In genomic region chr5:99251379-99252202, GRCm38 (mm10) we compare ENCODE assay signal across 7 mouse cellular contexts.
DNase-seq lines count a peak whose midpoint lies in the region; ATAC-seq and TF ChIP-seq lines count a peak whose summit lies in the region.

No protein-coding gene starts in this region.

- no peak for TF ChIP-seq CTCF in spleen, adult 2 months (IDR thresholded peaks at IDR 0.05; ENCODE audit: extremely low read depth, insufficient read depth, insufficient read length, insufficient replicate concordance)

- peak overlapping the region; percentile 91 for H3K4me2 ChIP-seq in embryonic facial prominence, embryonic 11.5 days (ENCODE audit: low read depth, low read length)

- H3K27ac ChIP-seq in spleen, adult 2 months (ENCODE audit: insufficient read depth, low read length) = peak overlapping the region; percentile 92
- no peak overlapping the region for H3K27ac ChIP-seq in embryonic facial prominence, embryonic 11.5 days (replicated peaks; ENCODE audit: low read depth, low read length)
- peak overlapping the region; percentile 92 for H3K27ac ChIP-seq in macrophage

- peaks cover 58% of the 10 kb centered on the region for H3K79me2 ChIP-seq in macrophage (ENCODE audit: inconsistent target)

- DNase-seq in spleen, adult 2 months (ENCODE audit: low read depth in 1 of 2, low spot score in 2 of 2) = no peak
- no peak for DNase-seq in spleen, adult 12 weeks (ENCODE audit: low spot score)
- DNase-seq in embryonic facial prominence, embryonic 11.5 days (ENCODE audit: low spot score) = peak; percentile 40
- peak; percentile 55 to 64 for DNase-seq in heart, adult 9 months (ENCODE audit: low spot score in 2 of 2)
- peak; percentile 15 to 19 for DNase-seq in layer of hippocampus, adult 8-10 months (ENCODE audit: low spot score in 2 of 2)
- peak; percentile 74 for DNase-seq in splenic B cell, adult 2 months (ENCODE audit: low read depth, low spot score)

- H3K9me3 ChIP-seq in embryonic facial prominence, embryonic 11.5 days (replicated peaks; ENCODE audit: control insufficient read depth, low read length) = no peaks in the 10 kb centered on the region

- H3K27me3 ChIP-seq in spleen, adult 2 months (ENCODE audit: control insufficient read depth, insufficient read depth, low read length) = no peaks in the 10 kb centered on the region
- H3K27me3 ChIP-seq in embryonic facial prominence, embryonic 11.5 days (ENCODE audit: control insufficient read depth, insufficient read depth, low read length) = no peaks in the 10 kb centered on the region
- no peaks in the 10 kb centered on the region for H3K27me3 ChIP-seq in splenic B cell, adult 2 months (ENCODE audit: control insufficient read depth, insufficient read depth, low read length, poor library complexity, severe bottlenecking)

- ATAC-seq in embryonic facial prominence, embryonic 11.5 days (replicated peaks; ENCODE audit: insufficient number of reproducible peaks, low FRiP score, low TSS enrichment, low read depth) = 0 out of 2 replicates have a peak, but pooled peaks have one; percentile 9

- H3K36me3 ChIP-seq in spleen, adult 2 months (ENCODE audit: control insufficient read depth, insufficient read depth, low read length) = no peaks in the 10 kb centered on the region; the same call in 1 of the 2 replicates
- H3K36me3 ChIP-seq in embryonic facial prominence, embryonic 11.5 days (replicated peaks; ENCODE audit: control insufficient read depth, insufficient read depth, low read depth, low read length) = no peaks in the 10 kb centered on the region
- H3K36me3 ChIP-seq in macrophage (ENCODE audit: inconsistent target) = peaks cover 5% of the 10 kb centered on the region; the same call in 1 of the 2 replicates
- peaks cover 4% of the 10 kb centered on the region for H3K36me3 ChIP-seq in splenic B cell, adult 2 months (ENCODE audit: control insufficient read depth, insufficient read depth, low read length, poor library complexity, severe bottlenecking)

- peak overlapping the region; percentile 80 for H3K9ac ChIP-seq in embryonic facial prominence, embryonic 11.5 days (replicated peaks; ENCODE audit: low read length)

- 9% methylated on average over 34 of the region's 34 CpGs for WGBS in spleen, adult 2 months
- WGBS in embryonic facial prominence, embryonic 11.5 days = 7% methylated on average over 34 of the region's 34 CpGs
- 8% methylated on average over 34 of the region's 34 CpGs for WGBS in macrophage (ENCODE audit: missing documents)

- peaks cover 4% of the 10 kb centered on the region; the same call in 1 of the 2 replicates for H3K4me1 ChIP-seq in spleen, adult 2 months (ENCODE audit: control insufficient read depth, insufficient read depth, insufficient read length)
- H3K4me1 ChIP-seq in embryonic facial prominence, embryonic 11.5 days (ENCODE audit: control insufficient read depth, insufficient read depth, low read length) = no peaks in the 10 kb centered on the region

- peak overlapping the region; percentile 87 for H3K4me3 ChIP-seq in spleen, adult 2 months (ENCODE audit: extremely low read depth, insufficient read depth, insufficient read length)
- H3K4me3 ChIP-seq in embryonic facial prominence, embryonic 11.5 days (ENCODE audit: low read depth, low read length) = peak overlapping the region; percentile 70
- H3K4me3 ChIP-seq in macrophage (ENCODE audit: inconsistent target) = peak overlapping the region; percentile 87

- no peak for TF ChIP-seq POLR2A in spleen, adult 2 months (IDR thresholded peaks at IDR 0.05; ENCODE audit: low read depth, low read length)

Comparison
In these comparisons a context has a peak if more than half of its experiments do, and no peak if none do; other contexts are left out.
1. DNase-seq: peak in embryonic facial prominence, embryonic 11.5 days (single experiment), heart, adult 9 months (2 of 2), layer of hippocampus, adult 8-10 months (2 of 2) and splenic B cell, adult 2 months (single experiment); none in spleen, adult 2 months (0 of 2) and spleen, adult 12 weeks (single experiment).
2. Peak in every context shown above with its lines, with median percentiles within 50 percentile points of each other: H3K4me3 ChIP-seq.